Mouse (Mus musculus): ENCODE measurements around the gene Rogdi. TPM values are rescaled to one million over a fixed set of nuclear protein-coding genes. Genes with fewer than 3 reads are reported as not detected.

Gene Rogdi
- polyA plus RNA-seq, 1 experiment from 2014 or later: 56.5 TPM

GRCm38 (mm10) chr16:5035591-5035990 is 22.2 kb upstream of the Rogdi start:
- Histone ChIP-seq H3K36me3 (replicated peaks; ENCODE audit: control insufficient read depth, insufficient read depth, low read depth, low read length) (peaks cover 19% of the 10 kb centered on the region), H3K9ac (replicated peaks; ENCODE audit: low read length) (no peak overlapping the region), H3K4me1 (ENCODE audit: control insufficient read depth, insufficient read depth, low read length) (no peaks in the 10 kb centered on the region), H3K4me2 (ENCODE audit: low read depth, low read length) (no peak overlapping the region), H3K27me3 (ENCODE audit: control insufficient read depth, insufficient read depth, low read length) (no peaks in the 10 kb centered on the region), H3K4me3 (ENCODE audit: low read depth, low read length) (no peak overlapping the region), H3K27ac (replicated peaks; ENCODE audit: low read depth, low read length) (no peak overlapping the region), H3K9me3 (replicated peaks; ENCODE audit: control insufficient read depth, low read length) (no peaks in the 10 kb centered on the region)
- DNase-seq (ENCODE audit: low spot score) (no peak), ATAC-seq (replicated peaks; ENCODE audit: insufficient number of reproducible peaks, low FRiP score, low TSS enrichment, low read depth) (no peak)
- 93% methylated on average over 3 of the region's 3 CpGs for WGBS

- no peaks in the 10 kb centered on the region for H3K4me1 ChIP-seq (ENCODE audit: control insufficient read depth, insufficient read depth, low read length)
- no peaks in the 10 kb centered on the region for H3K9me3 ChIP-seq (replicated peaks; ENCODE audit: control insufficient read depth, low read length)
- no peak overlapping the region for H3K27ac ChIP-seq (replicated peaks; ENCODE audit: low read depth, low read length)
- H3K36me3 ChIP-seq (replicated peaks; ENCODE audit: control insufficient read depth, insufficient read depth, low read depth, low read length): peaks cover 27% of the 10 kb centered on the region
- no peak overlapping the region for H3K9ac ChIP-seq (replicated peaks; ENCODE audit: low read length)
- no peaks in the 10 kb centered on the region for H3K27me3 ChIP-seq (ENCODE audit: control insufficient read depth, insufficient read depth, low read length)
- 73% methylated on average over 2 of the region's 2 CpGs for WGBS
- DNase-seq (ENCODE audit: low spot score) (no peak), ATAC-seq (replicated peaks; ENCODE audit: insufficient number of reproducible peaks, low FRiP score, low TSS enrichment, low read depth) (no peak)
- H3K4me3 ChIP-seq (ENCODE audit: low read depth, low read length): no peak overlapping the region
- no peak overlapping the region for H3K4me2 ChIP-seq (ENCODE audit: low read depth, low read length)
These were observed 16.5 kb upstream of the Rogdi start for GRCm38 (mm10) chr16:5029847-5030246.

GRCm38 (mm10) chr16:5024021-5024420 is 10.7 kb upstream of the Rogdi start:
- H3K4me3 ChIP-seq (ENCODE audit: low read depth, low read length): no peak overlapping the region
- H3K36me3 ChIP-seq (replicated peaks; ENCODE audit: control insufficient read depth, insufficient read depth, low read depth, low read length): peaks cover 31% of the 10 kb centered on the region
- H3K9me3 ChIP-seq (replicated peaks; ENCODE audit: control insufficient read depth, low read length): no peaks in the 10 kb centered on the region
- no peak overlapping the region for H3K9ac ChIP-seq (replicated peaks; ENCODE audit: low read length)
- no peak for DNase-seq (ENCODE audit: low spot score)
- H3K27me3 ChIP-seq (ENCODE audit: control insufficient read depth, insufficient read depth, low read length): no peaks in the 10 kb centered on the region
- no peaks in the 10 kb centered on the region for H3K4me1 ChIP-seq (ENCODE audit: control insufficient read depth, insufficient read depth, low read length)
- no peak overlapping the region for H3K4me2 ChIP-seq (ENCODE audit: low read depth, low read length)
- 87% methylated on average over 3 of the region's 3 CpGs for WGBS
- no peak for ATAC-seq (replicated peaks; ENCODE audit: insufficient number of reproducible peaks, low FRiP score, low TSS enrichment, low read depth)
- H3K27ac ChIP-seq (replicated peaks; ENCODE audit: low read depth, low read length): no peak overlapping the region

- Histone ChIP-seq H3K36me3 (replicated peaks; ENCODE audit: control insufficient read depth, insufficient read depth, low read depth, low read length) (peaks cover 8% of the 10 kb centered on the region), H3K4me3 (ENCODE audit: low read depth, low read length) (no peak overlapping the region), H3K4me2 (ENCODE audit: low read depth, low read length) (no peak overlapping the region), H3K4me1 (ENCODE audit: control insufficient read depth, insufficient read depth, low read length) (no peaks in the 10 kb centered on the region), H3K27me3 (ENCODE audit: control insufficient read depth, insufficient read depth, low read length) (no peaks in the 10 kb centered on the region), H3K9me3 (replicated peaks; ENCODE audit: control insufficient read depth, low read length) (no peaks in the 10 kb centered on the region), H3K27ac (replicated peaks; ENCODE audit: low read depth, low read length) (no peak overlapping the region), H3K9ac (replicated peaks; ENCODE audit: low read length) (no peak overlapping the region)
- 90% methylated on average over 4 of the region's 4 CpGs for WGBS
- no peak for ATAC-seq (replicated peaks; ENCODE audit: insufficient number of reproducible peaks, low FRiP score, low TSS enrichment, low read depth)
- no peak for DNase-seq (ENCODE audit: low spot score)
These were observed 1.2 kb upstream of the Rogdi start for GRCm38 (mm10) chr16:5014578-5014977.

- 53% methylated on average over 13 of the region's 13 CpGs for WGBS
- no peaks in the 10 kb centered on the region for H3K27me3 ChIP-seq (ENCODE audit: control insufficient read depth, insufficient read depth, low read length)
- H3K4me1 ChIP-seq (ENCODE audit: control insufficient read depth, insufficient read depth, low read length): no peaks in the 10 kb centered on the region
- H3K36me3 ChIP-seq (replicated peaks; ENCODE audit: control insufficient read depth, insufficient read depth, low read depth, low read length): no peaks in the 10 kb centered on the region; the same call in 1 of the 2 replicates
- DNase-seq (ENCODE audit: low spot score) (no peak), ATAC-seq (replicated peaks; ENCODE audit: insufficient number of reproducible peaks, low FRiP score, low TSS enrichment, low read depth) (no peak)
- peak overlapping the region; percentile 61 for H3K9ac ChIP-seq (replicated peaks; ENCODE audit: low read length)
- no peaks in the 10 kb centered on the region for H3K9me3 ChIP-seq (replicated peaks; ENCODE audit: control insufficient read depth, low read length)
- H3K27ac ChIP-seq (replicated peaks; ENCODE audit: low read depth, low read length): no peak overlapping the region
- H3K4me2 ChIP-seq (ENCODE audit: low read depth, low read length): peak overlapping the region; percentile 79
- H3K4me3 ChIP-seq (ENCODE audit: low read depth, low read length): peak overlapping the region; percentile 58
These were observed 1.0 kb downstream of the Rogdi start for GRCm38 (mm10) chr16:5012036-5013005.

GRCm38 (mm10) chr16:5011285-5011684 is 2.1 kb downstream of the Rogdi start:
- no peaks in the 10 kb centered on the region for H3K27me3 ChIP-seq (ENCODE audit: control insufficient read depth, insufficient read depth, low read length)
- no peak for ATAC-seq (replicated peaks; ENCODE audit: insufficient number of reproducible peaks, low FRiP score, low TSS enrichment, low read depth)
- WGBS: 83% methylated on average over 7 of the region's 7 CpGs
- no peak overlapping the region for H3K4me2 ChIP-seq (ENCODE audit: low read depth, low read length)
- no peak overlapping the region for H3K27ac ChIP-seq (replicated peaks; ENCODE audit: low read depth, low read length)
- H3K9ac ChIP-seq (replicated peaks; ENCODE audit: low read length): no peak overlapping the region
- H3K4me3 ChIP-seq (ENCODE audit: low read depth, low read length): no peak overlapping the region
- H3K36me3 ChIP-seq (replicated peaks; ENCODE audit: control insufficient read depth, insufficient read depth, low read depth, low read length): no peaks in the 10 kb centered on the region; the same call in 1 of the 2 replicates
- DNase-seq (ENCODE audit: low spot score): no peak
- no peaks in the 10 kb centered on the region for H3K9me3 ChIP-seq (replicated peaks; ENCODE audit: control insufficient read depth, low read length)
- no peaks in the 10 kb centered on the region for H3K4me1 ChIP-seq (ENCODE audit: control insufficient read depth, insufficient read depth, low read length)

- no peak overlapping the region for H3K9ac ChIP-seq (replicated peaks; ENCODE audit: low read length)
- no peaks in the 10 kb centered on the region for H3K4me1 ChIP-seq (ENCODE audit: control insufficient read depth, insufficient read depth, low read length)
- no peaks in the 10 kb centered on the region for H3K27me3 ChIP-seq (ENCODE audit: control insufficient read depth, insufficient read depth, low read length)
- WGBS: 91% methylated on average over 10 of the region's 10 CpGs
- no peaks in the 10 kb centered on the region; the same call in 1 of the 2 replicates for H3K36me3 ChIP-seq (replicated peaks; ENCODE audit: control insufficient read depth, insufficient read depth, low read depth, low read length)
- ATAC-seq (replicated peaks; ENCODE audit: insufficient number of reproducible peaks, low FRiP score, low TSS enrichment, low read depth) (no peak), DNase-seq (ENCODE audit: low spot score) (no peak)
- no peaks in the 10 kb centered on the region for H3K9me3 ChIP-seq (replicated peaks; ENCODE audit: control insufficient read depth, low read length)
- no peak overlapping the region for H3K27ac ChIP-seq (replicated peaks; ENCODE audit: low read depth, low read length)
- H3K4me2 ChIP-seq (ENCODE audit: low read depth, low read length): no peak overlapping the region
- no peak overlapping the region for H3K4me3 ChIP-seq (ENCODE audit: low read depth, low read length)
These were observed 2.9 kb downstream of the Rogdi start for GRCm38 (mm10) chr16:5010371-5010935.

GRCm38 (mm10) chr16:5008076-5008475 is 5.3 kb downstream of the Rogdi start:
- ATAC-seq (replicated peaks; ENCODE audit: insufficient number of reproducible peaks, low FRiP score, low TSS enrichment, low read depth) (no peak), DNase-seq (ENCODE audit: low spot score) (no peak)
- H3K9ac ChIP-seq (replicated peaks; ENCODE audit: low read length): no peak overlapping the region
- no peaks in the 10 kb centered on the region for H3K27me3 ChIP-seq (ENCODE audit: control insufficient read depth, insufficient read depth, low read length)
- H3K27ac ChIP-seq (replicated peaks; ENCODE audit: low read depth, low read length): no peak overlapping the region
- H3K4me2 ChIP-seq (ENCODE audit: low read depth, low read length): no peak overlapping the region
- no peaks in the 10 kb centered on the region for H3K9me3 ChIP-seq (replicated peaks; ENCODE audit: control insufficient read depth, low read length)
- no peak overlapping the region for H3K4me3 ChIP-seq (ENCODE audit: low read depth, low read length)
- H3K4me1 ChIP-seq (ENCODE audit: control insufficient read depth, insufficient read depth, low read length): no peaks in the 10 kb centered on the region
- no peaks in the 10 kb centered on the region for H3K36me3 ChIP-seq (replicated peaks; ENCODE audit: control insufficient read depth, insufficient read depth, low read depth, low read length)
- WGBS: 85% methylated on average over 12 of the region's 12 CpGs
